Comparison of ENCODE assay signal across 8 mouse cellular contexts in genomic region chr2:103138529-103139265, GRCm38 (mm10).
DNase-seq lines count a peak whose midpoint lies in the region; ATAC-seq and TF ChIP-seq lines count a peak whose summit lies in the region.
"Had no signal": no experiment of that assay in that cellular context is flagged by ENCODE, and none has a peak within 500 bp of the region (broad histone marks: within the 10 kb centered on the region; RNA-seq: fewer than 3 reads in every experiment).

No protein-coding gene starts in this region.

- no peaks in the 10 kb centered on the region for H3K36me3 ChIP-seq in midbrain, postnatal 0 days (ENCODE audit: insufficient read depth, low read length)
- H3K36me3 ChIP-seq in midbrain, embryonic 15.5 days (replicated peaks) = no peaks in the 10 kb centered on the region
- no peaks in the 10 kb centered on the region for H3K36me3 ChIP-seq in intestine, postnatal 0 days (ENCODE audit: control insufficient read depth, insufficient read depth)
- no peaks in the 10 kb centered on the region for H3K36me3 ChIP-seq in stomach, embryonic 15.5 days

- no peak for ATAC-seq in midbrain, postnatal 0 days (ENCODE audit: low FRiP score)
- ATAC-seq in midbrain, embryonic 15.5 days (replicated peaks) = no peak
- peak; percentile 82 for ATAC-seq in intestine, postnatal 0 days
- peak; percentile 70 for ATAC-seq in stomach, embryonic 15.5 days (ENCODE audit: insufficient read depth, low FRiP score, low read depth)

- H3K27ac ChIP-seq in midbrain, postnatal 0 days (ENCODE audit: low read depth, low read length) = no peak overlapping the region
- no peak overlapping the region for H3K27ac ChIP-seq in midbrain, embryonic 15.5 days
- H3K27ac ChIP-seq in intestine, postnatal 0 days (ENCODE audit: low read depth, low read length) = no peak overlapping the region
- peak overlapping the region; percentile 46; the same call in 1 of the 2 replicates for H3K27ac ChIP-seq in stomach, embryonic 15.5 days
- H3K27ac ChIP-seq: liver, embryonic 14.5 days had no signal

- H3K4me3 ChIP-seq in midbrain, postnatal 0 days (ENCODE audit: low read depth, low read length) = no peak overlapping the region
- H3K4me3 ChIP-seq in midbrain, embryonic 15.5 days = no peak overlapping the region
- no peak overlapping the region for H3K4me3 ChIP-seq in intestine, postnatal 0 days (ENCODE audit: low read depth, low read length)
- H3K4me3 ChIP-seq in stomach, embryonic 15.5 days (replicated peaks) = no peak overlapping the region

- H3K9me3 ChIP-seq in midbrain, postnatal 0 days (ENCODE audit: low read length) = no peaks in the 10 kb centered on the region
- H3K9me3 ChIP-seq in midbrain, embryonic 15.5 days = no peaks in the 10 kb centered on the region
- H3K9me3 ChIP-seq in intestine, postnatal 0 days (ENCODE audit: control insufficient read depth) = no peaks in the 10 kb centered on the region
- no peaks in the 10 kb centered on the region for H3K9me3 ChIP-seq in stomach, embryonic 15.5 days

- H3K4me1 ChIP-seq in midbrain, postnatal 0 days (ENCODE audit: insufficient read depth, low read length) = no peaks in the 10 kb centered on the region
- H3K4me1 ChIP-seq in midbrain, embryonic 15.5 days = no peaks in the 10 kb centered on the region
- peaks cover 5% of the 10 kb centered on the region; the same call in 1 of the 2 replicates for H3K4me1 ChIP-seq in intestine, postnatal 0 days (replicated peaks; ENCODE audit: control insufficient read depth, insufficient read depth, low read length)
- H3K4me1 ChIP-seq in stomach, embryonic 15.5 days = peaks cover 3% of the 10 kb centered on the region; the same call in 1 of the 2 replicates

- TF ChIP-seq CTCF in midbrain, postnatal 0 days (IDR thresholded peaks at IDR 0.05) = no peak
- TF ChIP-seq CTCF in intestine, postnatal 0 days (IDR thresholded peaks at IDR 0.05; ENCODE audit: low read depth) = peak; percentile 65

- no peaks in the 10 kb centered on the region for H3K27me3 ChIP-seq in midbrain, postnatal 0 days (ENCODE audit: insufficient read depth, low read length)
- no peaks in the 10 kb centered on the region for H3K27me3 ChIP-seq in midbrain, embryonic 15.5 days (replicated peaks)
- H3K27me3 ChIP-seq in intestine, postnatal 0 days (replicated peaks; ENCODE audit: control insufficient read depth, insufficient read depth, low read length) = no peaks in the 10 kb centered on the region
- no peaks in the 10 kb centered on the region for H3K27me3 ChIP-seq in stomach, embryonic 15.5 days (replicated peaks)

- 73% methylated on average over 8 of the region's 8 CpGs for WGBS in midbrain, postnatal 0 days
- WGBS in midbrain, embryonic 15.5 days = 62% methylated on average over 8 of the region's 8 CpGs
- 32% methylated on average over 8 of the region's 8 CpGs for WGBS in intestine, postnatal 0 days
- WGBS in stomach, embryonic 15.5 days = 40% methylated on average over 8 of the region's 8 CpGs

- no peak overlapping the region for H3K4me2 ChIP-seq in midbrain, postnatal 0 days (ENCODE audit: low read depth, low read length, poor library complexity, severe bottlenecking)
- H3K4me2 ChIP-seq in midbrain, embryonic 15.5 days = no peak overlapping the region
- no peak overlapping the region for H3K4me2 ChIP-seq in intestine, postnatal 0 days (replicated peaks; ENCODE audit: low read depth)
- no peak overlapping the region for H3K4me2 ChIP-seq in stomach, embryonic 15.5 days

- DNase-seq in midbrain, postnatal 0 days (ENCODE audit: low spot score) = peak; percentile 70
- DNase-seq in layer of hippocampus, adult 9-11 months = peak; percentile 32
- DNase-seq in embryo, embryonic 10 days (ENCODE audit: low spot score) = no peak
- no peak for DNase-seq in thymus, postnatal 4 days

- no peak overlapping the region for H3K9ac ChIP-seq in midbrain, postnatal 0 days (replicated peaks; ENCODE audit: low read length, poor library complexity, severe bottlenecking)
- H3K9ac ChIP-seq in midbrain, embryonic 15.5 days = no peak overlapping the region
- H3K9ac ChIP-seq in intestine, postnatal 0 days (ENCODE audit: low read depth, low read length) = no peak overlapping the region
- H3K9ac ChIP-seq in stomach, embryonic 15.5 days = no peak overlapping the region
- H3K9ac ChIP-seq: liver, embryonic 14.5 days had no signal

Comparison
In these comparisons a context has a peak if more than half of its experiments do, and no peak if none do; other contexts are left out.
1. ATAC-seq: peak in intestine, postnatal 0 days (single experiment) and stomach, embryonic 15.5 days (single experiment); none in midbrain, postnatal 0 days (single experiment) and midbrain, embryonic 15.5 days (single experiment).
2. DNase-seq: peak in midbrain, postnatal 0 days (single experiment) and layer of hippocampus, adult 9-11 months (single experiment); none in embryo, embryonic 10 days (single experiment) and thymus, postnatal 4 days (single experiment).